ENCODE assay signal across 10 mouse cellular contexts in the genomic region with DNA sequence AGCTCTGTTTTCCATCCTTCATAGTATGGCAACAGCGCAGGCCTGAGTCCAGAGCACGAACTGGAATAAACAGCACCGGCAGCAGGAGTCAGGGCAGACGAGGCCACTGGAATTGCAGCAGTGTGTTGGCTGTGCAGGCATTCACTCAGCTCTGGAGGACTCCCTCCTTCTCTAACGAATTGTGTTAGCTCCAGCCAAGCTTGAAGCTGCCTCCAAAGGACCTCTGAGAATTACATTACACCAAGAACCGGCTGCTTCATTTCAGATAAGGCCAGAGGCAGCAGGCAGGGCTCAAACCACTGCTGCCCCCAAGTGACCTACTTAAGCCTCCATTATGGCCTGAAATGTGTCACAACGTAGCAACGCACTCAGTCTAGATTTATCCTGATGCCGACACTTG.
A peak's percentile ranks its signal among the peaks of the same experiment; 100 is the strongest.
DNase-seq lines count a peak whose midpoint lies in the region; ATAC-seq and TF ChIP-seq lines count a peak whose summit lies in the region.
"Had no signal": no experiment of that assay in that cellular context is flagged by ENCODE, and none has a peak within 500 bp of the region (broad histone marks: within the 10 kb centered on the region; RNA-seq: fewer than 3 reads in every experiment).

No protein-coding gene starts in this region.

- H3K27me3 ChIP-seq in kidney, postnatal 0 days (ENCODE audit: insufficient read depth, low read length): no peaks in the 10 kb centered on the region
- H3K27me3 ChIP-seq in heart, embryonic 15.5 days: no peaks in the 10 kb centered on the region
- no peaks in the 10 kb centered on the region for H3K27me3 ChIP-seq in midbrain, embryonic 15.5 days (replicated peaks)

- H3K9ac ChIP-seq in kidney, postnatal 0 days (ENCODE audit: low read depth, low read length): no peak overlapping the region
- H3K9ac ChIP-seq in heart, embryonic 15.5 days: no peak overlapping the region
- no peak overlapping the region for H3K9ac ChIP-seq in midbrain, embryonic 15.5 days

- H3K4me2 ChIP-seq in kidney, postnatal 0 days (ENCODE audit: low read length): no peak overlapping the region
- H3K4me2 ChIP-seq in heart, embryonic 15.5 days: no peak overlapping the region
- no peak overlapping the region for H3K4me2 ChIP-seq in midbrain, embryonic 15.5 days

- H3K27ac ChIP-seq in kidney, postnatal 0 days: no peak overlapping the region
- H3K27ac ChIP-seq in heart, embryonic 15.5 days: no peak overlapping the region
- no peak overlapping the region for H3K27ac ChIP-seq in midbrain, embryonic 15.5 days

- WGBS in kidney, postnatal 0 days: 41% methylated on average over 9 of the region's 9 CpGs
- WGBS in heart, embryonic 15.5 days: 44% methylated on average over 9 of the region's 9 CpGs
- WGBS in midbrain, embryonic 15.5 days: 50% methylated on average over 9 of the region's 9 CpGs

- no peaks in the 10 kb centered on the region for H3K36me3 ChIP-seq in kidney, postnatal 0 days (ENCODE audit: insufficient read depth, low read length)
- H3K36me3 ChIP-seq in heart, embryonic 15.5 days: no peaks in the 10 kb centered on the region
- no peaks in the 10 kb centered on the region for H3K36me3 ChIP-seq in midbrain, embryonic 15.5 days (replicated peaks)

- no peak for TF ChIP-seq CTCF in kidney, postnatal 0 days (IDR thresholded peaks at IDR 0.05; ENCODE audit: low read depth)

- no peak; the same call in 1 of the 2 replicates for ATAC-seq in kidney, postnatal 0 days (replicated peaks; ENCODE audit: low FRiP score, low read depth)
- ATAC-seq in heart, embryonic 15.5 days (replicated peaks; ENCODE audit: insufficient number of reproducible peaks, insufficient read depth, low FRiP score, low read depth): 0 out of 2 replicates have a peak, but pooled peaks have one; percentile 18
- ATAC-seq in midbrain, embryonic 15.5 days (replicated peaks): peak; percentile 75; the same call in 1 of the 2 replicates

- DNase-seq in adrenal gland, postnatal 10 days: peak; percentile 19
- no peak for DNase-seq in adrenal gland, adult 8-10 months
- peak; percentile 69 for DNase-seq in kidney, postnatal 0 days (ENCODE audit: low spot score)
- no peak for DNase-seq in kidney, adult 9 months
- no peak for DNase-seq in thymus, postnatal 25 days
- no peak for DNase-seq in right cerebral cortex, postnatal 36 days (ENCODE audit: low spot score in 2 of 2)
- DNase-seq: lung, postnatal 36 days; right cerebral cortex, postnatal 14 days had no signal

- H3K4me1 ChIP-seq in kidney, postnatal 0 days (replicated peaks; ENCODE audit: insufficient read depth, low read length): no peaks in the 10 kb centered on the region
- peaks cover 3% of the 10 kb centered on the region; the same call in 1 of the 2 replicates for H3K4me1 ChIP-seq in heart, embryonic 15.5 days (replicated peaks)
- no peaks in the 10 kb centered on the region for H3K4me1 ChIP-seq in midbrain, embryonic 15.5 days

- H3K9me3 ChIP-seq in kidney, postnatal 0 days (replicated peaks; ENCODE audit: low read length): no peaks in the 10 kb centered on the region
- no peaks in the 10 kb centered on the region for H3K9me3 ChIP-seq in heart, embryonic 15.5 days (replicated peaks)
- no peaks in the 10 kb centered on the region for H3K9me3 ChIP-seq in midbrain, embryonic 15.5 days

- no peak overlapping the region for H3K4me3 ChIP-seq in kidney, postnatal 0 days (replicated peaks; ENCODE audit: low read depth, low read length)
- no peak overlapping the region for H3K4me3 ChIP-seq in heart, embryonic 15.5 days
- H3K4me3 ChIP-seq in midbrain, embryonic 15.5 days: no peak overlapping the region

Comparison
In these comparisons a context has a peak if more than half of its experiments do, and no peak if none do; other contexts are left out.
1. DNase-seq: peak in adrenal gland, postnatal 10 days (single experiment) and kidney, postnatal 0 days (single experiment); none in adrenal gland, adult 8-10 months (single experiment), kidney, adult 9 months (single experiment), thymus, postnatal 25 days (single experiment) and right cerebral cortex, postnatal 36 days (0 of 2).